Mouse (Mus musculus) urinary bladder, postnatal 4 days (tissue): Measurements from ENCODE around the gene Snx5.

ENCODE experiments used
- DNase-seq, 2 experiments: peaks; one replicate each; pipeline ENCODE4 v3.0.0; 2021 to 2022; ENCODE audit warnings: low spot score in 2 of 2

The Snx5 gene

GRCm38 (mm10) chr2:144228521-144229346 is 42.0 kb downstream of the Snx5 start:
- no peak for DNase-seq

- no peak for DNase-seq
Measured at GRCm38 (mm10) chr2:144226906-144227586, 43.7 kb downstream of the Snx5 start.

GRCm38 (mm10) chr2:144224351-144224750 is 46.4 kb downstream of the Snx5 start:
- DNase-seq = no peak

- no peak for DNase-seq
Measured at GRCm38 (mm10) chr2:144215601-144216000, 55.1 kb downstream of the Snx5 start.

- DNase-seq = no peak
Measured at GRCm38 (mm10) chr2:144215195-144215594, 55.5 kb downstream of the Snx5 start.

GRCm38 (mm10) chr2:144214508-144215185 is 56.1 kb downstream of the Snx5 start:
- DNase-seq = no peak

- DNase-seq = no peak
Measured at GRCm38 (mm10) chr2:144213803-144214202, 56.9 kb downstream of the Snx5 start.

- no peak for DNase-seq
Measured at GRCm38 (mm10) chr2:144209425-144209824, 61.3 kb downstream of the Snx5 start.

GRCm38 (mm10) chr2:144207365-144207764 is 63.3 kb downstream of the Snx5 start:
- no peak for DNase-seq

- DNase-seq = no peak
Measured at GRCm38 (mm10) chr2:144203001-144203400, 67.7 kb downstream of the Snx5 start.

GRCm38 (mm10) chr2:144202567-144202966 is 68.1 kb downstream of the Snx5 start:
- DNase-seq = no peak

GRCm38 (mm10) chr2:144202151-144202550 is 68.6 kb downstream of the Snx5 start:
- DNase-seq = no peak
